Mouse (Mus musculus) kidney, adult 2 months (tissue): ENCODE data around the gene Gm8297. TPM values are rescaled to one million over a fixed set of nuclear protein-coding genes. Genes with fewer than 3 reads are reported as not detected.
"Not testable (repeated sequence)": the region's sequence is repeated elsewhere in the genome, so short reads cannot be mapped to it uniquely, and the experiment has no call there.

Source experiments
- DNase-seq: peaks from one replicate; pipeline ENCODE4 v3.0.0; 2021
- H3K27ac ChIP-seq: fragments of 200-500 bp; 2 replicates; pipeline ENCODE4 v1.5.1; 2012; ENCODE audit warnings: low read depth, low read length, control low read depth, inconsistent platforms; ENCODE audit not compliant: insufficient read depth
- H3K27me3 ChIP-seq: fragments of 200-500 bp; replicated peaks from 2 replicates; pipeline ENCODE4 v1.6.1; 2012; ENCODE audit warnings: mild to moderate bottlenecking, moderate library complexity, low read length, inconsistent platforms; ENCODE audit not compliant: control insufficient read depth, insufficient read depth
- H3K36me3 ChIP-seq: fragments of 200-500 bp; 2 replicates; pipeline ENCODE4 v1.6.1; 2012; ENCODE audit warnings: mild to moderate bottlenecking, moderate library complexity, low read length, inconsistent platforms; ENCODE audit not compliant: control insufficient read depth, insufficient read depth
- H3K4me1 ChIP-seq: fragments of 200-500 bp; 2 replicates; pipeline ENCODE4 v1.6.1; 2011; ENCODE audit warnings: low read length; ENCODE audit not compliant: control insufficient read depth, insufficient read depth
- H3K4me3 ChIP-seq: fragments of 200-500 bp; 2 replicates; pipeline ENCODE4 v1.5.1; 2011; ENCODE audit warnings: mild to moderate bottlenecking, low read depth, low read length, control low read depth; ENCODE audit not compliant: insufficient read depth
- WGBS: fragments of 180-500 bp; shearing (Covaris S2); methylation state at CpG from one replicate; pipeline ENCODE4 v1.1.7; 2018; 5-methylcytosine and 5-hydroxymethylcytosine counted together
- polyA plus RNA-seq: library from polyadenylated mRNA; depleted of rRNA; stranded (reverse); fragments of >200 nt; gene quantifications from 2 replicates; pipeline ENCODE4 v1.2.3, GENCODE M21; 2012; rRNA removed

The Gm8297 gene
- not detected in 2 replicates for polyA plus RNA-seq

GRCm38 (mm10) chr14:4983635-4984034, at the start of gene Gm8297:
Gm8297 (plus strand) TSS chr14:4983935.
- not testable (repeated sequence) for H3K27me3 ChIP-seq, H3K4me1 ChIP-seq, H3K27ac ChIP-seq, H3K4me3 ChIP-seq, DNase-seq, H3K36me3 ChIP-seq

GRCm38 (mm10) chr14:5015591-5015990, 31.9 kb downstream of the Gm8297 start, which contains the start of gene Gm3298:
Gm3298 (plus strand) TSS chr14:5015891.
- H3K27ac ChIP-seq, DNase-seq, H3K36me3 ChIP-seq, H3K4me1 ChIP-seq, H3K4me3 ChIP-seq, H3K27me3 ChIP-seq: not testable (repeated sequence)
- 100% methylated on average over 1 of the region's 2 CpGs for WGBS

Other genes starting within 250 kb of the Gm8297 start
- not detected in 2 replicates for gene Gm9602, start 207.6 kb upstream of the Gm8297 start, polyA plus RNA-seq
- gene Gm3269, start 145.8 kb upstream of the Gm8297 start, polyA plus RNA-seq = not detected in 2 replicates
- gene Gm3264, start 128.4 kb upstream of the Gm8297 start, polyA plus RNA-seq = not detected in 2 replicates
- not detected in 2 replicates for gene Gm3278, start 91.5 kb upstream of the Gm8297 start, polyA plus RNA-seq
- gene Gm3298, start 32.0 kb downstream of the Gm8297 start, polyA plus RNA-seq = not detected in 2 replicates
- not detected in 2 replicates for gene 4930555G01Rik, start 66.7 kb downstream of the Gm8297 start, polyA plus RNA-seq
- gene Gm8281, start 87.1 kb downstream of the Gm8297 start, polyA plus RNA-seq = not detected in 2 replicates
- gene Gm8279, start 147.6 kb downstream of the Gm8297 start, polyA plus RNA-seq = not detected in 2 replicates
- gene Gm3317, start 180.6 kb downstream of the Gm8297 start, polyA plus RNA-seq = not detected in 2 replicates
- gene Gm8271, start 201.9 kb downstream of the Gm8297 start, polyA plus RNA-seq = not detected in 2 replicates